Mouse (Mus musculus) retina, postnatal 7 days (tissue): ENCODE measurements around the gene Lasp1.
"Not testable (repeated sequence)": the region's sequence is repeated elsewhere in the genome, so short reads cannot be mapped to it uniquely, and the experiment has no call there.

Source experiments
- DNase-seq: peaks from one replicate; pipeline ENCODE4 v3.0.0-alpha.2; 2012; ENCODE audit warnings: low read depth, low spot score

The Lasp1 gene

DNA sequence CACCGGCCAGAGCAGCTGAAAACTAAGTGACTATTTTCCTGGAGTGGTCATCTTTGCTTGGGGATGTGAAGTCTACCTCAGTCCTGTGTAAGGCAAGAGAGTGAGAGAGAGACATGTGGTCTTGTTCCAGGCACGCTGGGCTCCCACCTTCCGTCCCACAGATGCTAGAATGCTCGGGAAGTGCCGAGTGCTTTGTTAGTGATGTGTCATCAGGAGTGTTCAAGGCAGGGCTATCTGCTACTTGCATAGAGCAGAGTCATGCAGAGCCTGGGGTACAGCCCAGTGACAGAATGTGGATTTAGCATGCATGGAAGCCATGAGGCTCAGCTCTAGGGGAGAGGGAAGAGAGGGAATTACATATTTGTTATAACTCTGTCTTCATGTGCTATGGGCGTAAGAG lies 28.9 kb downstream of the Lasp1 start:
- DNase-seq: no peak

DNA sequence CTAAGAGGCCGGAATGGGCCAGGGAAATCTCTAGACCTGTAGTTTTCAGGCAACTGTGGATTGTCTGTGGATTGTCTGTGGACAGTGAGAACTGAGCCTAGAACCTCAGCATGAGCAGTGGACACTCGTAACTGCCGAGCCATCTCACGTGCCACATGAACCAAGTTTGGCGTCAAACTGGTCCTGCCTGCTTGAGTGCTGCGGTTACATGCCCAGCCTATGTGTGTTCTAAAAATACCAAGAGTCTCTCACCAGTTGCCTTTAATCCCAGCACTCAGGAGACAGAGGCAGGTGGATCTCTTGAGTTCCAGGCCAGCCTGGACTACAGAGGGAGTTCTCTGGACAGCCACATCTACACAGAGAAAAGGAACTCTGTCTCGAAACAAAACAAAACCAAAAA lies 30.6 kb downstream of the Lasp1 start:
- no peak for DNase-seq

DNA sequence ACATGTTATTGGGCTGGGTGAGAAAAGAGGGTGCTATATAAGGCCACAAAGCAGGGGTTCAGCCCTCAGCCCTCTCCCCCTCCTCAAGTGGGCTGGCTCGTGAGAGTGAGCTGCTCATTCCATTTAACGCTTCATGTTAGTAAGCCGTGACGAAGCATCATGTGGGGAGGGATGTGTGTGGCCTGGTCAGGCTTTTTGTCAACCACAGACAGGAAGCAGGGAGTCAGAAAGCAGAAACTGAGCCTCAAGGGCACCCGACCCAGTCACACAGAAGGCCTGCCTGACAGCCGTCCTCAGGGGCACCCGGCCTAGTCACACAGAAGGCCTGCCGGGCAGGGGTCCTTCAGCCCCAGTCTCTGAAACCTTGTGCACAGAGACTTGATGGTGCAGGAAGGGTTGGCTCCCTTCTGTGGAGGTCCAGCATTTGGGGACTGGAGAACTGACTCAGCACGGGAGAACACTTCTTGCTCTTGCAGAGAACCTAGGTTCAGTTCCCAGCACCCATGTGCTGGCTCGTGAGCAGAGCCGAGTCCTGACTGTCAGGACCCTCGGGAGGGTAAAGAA lies 31.2 kb downstream of the Lasp1 start:
- DNase-seq: no peak

DNA sequence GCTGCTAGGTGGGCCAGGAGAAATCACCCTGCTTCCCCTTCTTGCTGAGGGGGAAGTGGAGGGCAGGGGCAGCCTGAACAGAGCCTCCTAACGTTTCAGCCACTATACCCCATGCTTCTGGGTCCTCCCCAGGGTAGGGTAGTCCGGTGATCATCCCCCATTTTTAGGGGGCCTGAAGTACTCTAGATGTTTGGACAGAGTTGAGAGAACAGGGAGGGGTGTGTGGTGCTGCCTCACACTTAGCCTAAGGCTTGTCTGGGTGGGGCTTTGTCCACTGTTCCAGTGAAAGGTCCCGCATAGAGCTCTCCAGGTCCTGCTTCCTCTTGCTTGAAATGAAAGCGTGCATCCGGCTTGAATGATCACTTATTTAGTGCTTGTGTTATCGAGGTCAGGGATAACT lies 31.7 kb downstream of the Lasp1 start:
- DNase-seq: no peak

DNA sequence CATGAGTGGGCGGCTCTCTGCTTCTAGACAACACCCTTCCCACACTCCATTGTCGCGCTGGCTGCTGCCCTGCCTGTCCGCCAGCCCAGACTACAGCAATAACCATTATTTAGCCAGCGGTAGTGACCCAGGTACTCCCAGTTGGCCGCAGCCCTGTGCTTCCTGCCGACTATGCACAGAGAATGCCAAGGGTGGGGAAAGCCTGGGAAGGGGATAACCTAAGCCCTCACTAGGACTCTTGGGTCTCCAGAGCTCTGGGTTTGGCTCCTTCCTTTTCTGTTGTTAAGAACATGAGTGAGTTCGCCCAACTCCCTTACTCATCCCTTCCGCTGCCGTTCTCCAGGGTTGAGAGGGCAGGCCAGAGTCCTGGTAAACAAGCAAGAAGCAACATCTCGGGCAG lies 33.2 kb downstream of the Lasp1 start:
- DNase-seq: no peak

DNA sequence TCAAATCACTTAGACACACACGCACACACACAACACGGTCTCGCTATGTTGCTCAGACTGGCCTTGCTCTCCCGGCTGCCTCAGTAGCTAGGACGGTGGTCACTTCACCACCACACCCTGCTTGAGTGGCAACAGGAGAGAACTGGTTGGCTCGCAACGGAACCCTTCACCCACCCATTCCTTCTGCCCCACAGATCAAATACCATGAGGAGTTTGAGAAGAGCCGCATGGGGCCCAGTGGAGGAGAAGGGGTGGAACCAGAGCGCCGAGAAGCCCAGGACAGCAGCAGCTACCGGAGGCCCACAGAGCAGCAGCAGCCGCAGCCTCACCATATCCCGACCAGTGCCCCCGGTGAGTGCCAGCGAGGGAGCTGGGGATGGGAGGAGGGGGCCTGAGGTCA lies 34.6 kb downstream of the Lasp1 start:
- DNase-seq: no peak

DNA sequence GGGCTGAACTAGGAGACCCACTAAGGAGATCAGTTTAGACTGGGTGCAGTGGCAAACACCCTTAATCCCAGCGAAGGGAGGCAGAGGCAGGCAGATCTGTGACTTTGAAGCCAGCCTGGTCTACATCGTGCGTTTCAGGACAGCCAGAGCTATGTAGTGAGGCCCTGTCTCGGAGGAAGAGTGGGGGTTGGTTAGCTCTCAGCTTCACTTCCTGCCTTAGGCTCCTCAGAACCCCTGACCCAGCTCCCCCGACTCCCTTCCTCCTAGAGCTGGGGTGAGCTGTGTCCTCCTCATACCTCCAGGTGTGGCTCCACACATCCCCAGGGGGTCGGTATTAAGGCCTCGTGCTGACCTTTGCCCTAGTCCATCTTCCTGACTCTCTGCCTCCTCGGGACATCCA lies 37.7 kb downstream of the Lasp1 start:
- DNase-seq: no peak

DNA sequence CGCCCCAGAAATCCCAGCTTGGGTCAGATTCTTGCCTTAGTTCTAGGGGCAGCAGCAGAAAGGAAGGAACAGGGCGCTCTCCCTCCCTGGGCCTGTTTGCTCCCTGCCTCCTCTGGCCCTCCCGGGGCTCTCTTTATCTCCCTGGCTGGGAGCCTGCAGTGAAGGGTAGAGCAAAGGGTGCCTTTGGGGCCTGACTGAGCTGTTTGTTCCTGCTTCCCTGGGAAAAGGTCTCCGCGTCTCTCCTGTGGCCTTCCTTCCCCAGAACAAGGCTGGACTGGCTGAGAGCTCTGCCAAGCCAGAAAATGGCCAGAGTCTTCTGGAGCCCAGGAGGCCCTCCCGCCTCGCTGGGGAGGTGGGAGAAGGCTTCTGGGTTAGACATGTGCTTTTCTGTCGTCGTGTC lies 38.3 kb downstream of the Lasp1 start:
- DNase-seq: not testable (repeated sequence)

DNA sequence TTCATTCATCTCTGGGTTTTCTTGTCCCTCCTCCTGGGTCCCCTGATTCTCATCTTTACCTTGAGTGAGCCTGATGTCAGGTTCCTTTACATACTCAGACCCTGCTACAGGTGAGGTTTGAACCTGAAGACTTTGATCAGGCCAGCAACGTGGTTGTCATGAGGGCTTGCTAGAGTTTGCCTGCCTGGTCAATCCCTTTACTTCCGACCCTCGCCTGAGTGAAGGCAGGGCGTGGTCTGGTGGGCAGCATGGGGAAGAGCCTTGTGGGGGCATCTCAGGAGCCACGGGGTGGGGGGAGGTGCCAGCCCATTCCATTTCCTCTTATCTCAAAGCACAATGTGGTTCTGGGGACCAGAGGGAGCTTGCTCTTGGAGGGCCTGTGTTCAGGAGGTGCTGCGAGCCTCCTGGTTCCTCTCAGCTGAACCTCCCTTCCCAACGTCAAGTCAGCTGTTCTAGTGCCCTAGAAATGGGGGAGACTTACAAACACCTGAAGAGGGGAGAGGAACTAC lies 38.9 kb downstream of the Lasp1 start:
- DNase-seq: no peak

DNA sequence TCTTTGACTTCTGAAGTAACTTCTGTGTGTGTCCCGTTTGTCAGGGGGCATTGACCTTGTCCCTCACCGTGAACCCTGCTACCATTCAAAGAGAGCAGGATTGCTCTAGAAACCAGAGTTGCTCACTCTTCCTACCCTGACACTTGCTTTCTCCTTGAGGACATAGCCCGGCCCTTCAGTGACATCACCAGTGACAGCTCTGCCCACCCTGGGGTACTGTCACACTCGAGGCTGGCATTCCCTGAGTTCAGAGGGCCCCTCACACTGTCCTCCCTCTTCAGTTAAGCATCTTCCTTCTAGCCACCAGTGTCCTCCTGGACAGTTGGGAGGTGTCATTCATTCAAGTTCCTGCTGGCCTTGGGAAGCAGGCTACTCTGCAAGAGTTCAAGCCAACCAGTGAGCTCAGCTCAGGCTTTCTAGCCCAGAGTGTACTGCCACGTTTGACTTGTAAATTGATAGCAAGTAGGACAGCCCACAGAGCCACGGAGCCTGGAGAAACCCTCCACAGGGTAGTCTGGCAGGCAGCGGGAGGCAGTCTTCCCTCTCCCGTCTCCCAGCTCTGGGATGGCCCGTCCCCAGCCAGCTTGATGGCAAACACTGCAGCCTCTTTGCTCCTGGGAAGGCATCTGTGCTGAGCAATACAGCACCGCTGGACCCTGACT lies 40.1 kb downstream of the Lasp1 start:
- no peak for DNase-seq

DNA sequence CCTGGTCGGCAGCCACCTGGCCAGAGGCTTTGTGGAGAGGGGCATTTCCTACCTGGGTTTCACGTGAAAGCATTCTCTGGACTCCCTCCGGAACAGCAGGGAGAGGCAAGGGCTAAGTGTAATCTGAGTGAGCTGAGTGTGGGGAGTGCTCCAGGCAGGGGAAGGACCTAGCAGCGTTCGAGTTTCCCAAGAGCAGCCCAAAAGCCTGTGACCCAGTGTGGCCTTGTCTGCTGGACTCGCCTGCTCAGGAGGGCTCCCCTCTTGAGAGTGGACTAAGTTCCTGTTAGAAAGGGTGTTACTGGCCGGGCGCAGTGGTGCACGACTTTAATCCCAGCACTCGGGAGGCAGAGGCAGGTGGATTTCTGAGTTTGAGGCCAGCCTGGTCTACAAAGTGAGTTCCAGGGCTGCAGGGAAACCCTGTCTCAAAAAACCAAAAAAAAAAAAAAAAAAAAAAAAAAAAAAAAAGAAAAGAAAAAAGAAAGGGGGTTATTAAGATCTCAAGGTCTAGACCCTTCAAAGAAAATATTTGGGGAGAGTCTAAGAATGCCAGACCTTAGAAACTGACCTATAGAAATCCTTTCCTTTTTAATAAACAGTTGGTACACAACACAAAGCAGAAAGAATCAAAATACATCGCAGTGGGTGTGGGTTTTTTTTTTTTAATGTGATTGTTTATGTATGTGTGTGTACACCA lies 40.8 kb downstream of the Lasp1 start:
- no peak for DNase-seq

DNA sequence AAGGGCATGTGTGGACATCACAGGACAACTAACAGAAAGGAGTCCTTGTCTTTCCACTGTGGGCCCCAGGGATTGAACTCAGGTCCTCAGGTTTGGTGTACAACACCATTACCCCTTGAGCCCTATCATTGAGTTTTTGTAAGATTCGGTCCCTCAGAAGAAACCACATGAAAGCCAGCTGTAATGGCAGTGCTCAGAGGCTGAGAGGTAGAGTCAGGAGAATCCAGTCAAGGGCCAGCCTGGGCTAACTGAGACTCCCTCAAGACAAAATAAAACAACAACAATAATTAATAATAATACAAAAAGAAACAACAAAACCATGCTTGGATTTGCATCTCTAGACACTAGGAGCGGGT lies 41.3 kb downstream of the Lasp1 start:
- DNase-seq: no peak

DNA sequence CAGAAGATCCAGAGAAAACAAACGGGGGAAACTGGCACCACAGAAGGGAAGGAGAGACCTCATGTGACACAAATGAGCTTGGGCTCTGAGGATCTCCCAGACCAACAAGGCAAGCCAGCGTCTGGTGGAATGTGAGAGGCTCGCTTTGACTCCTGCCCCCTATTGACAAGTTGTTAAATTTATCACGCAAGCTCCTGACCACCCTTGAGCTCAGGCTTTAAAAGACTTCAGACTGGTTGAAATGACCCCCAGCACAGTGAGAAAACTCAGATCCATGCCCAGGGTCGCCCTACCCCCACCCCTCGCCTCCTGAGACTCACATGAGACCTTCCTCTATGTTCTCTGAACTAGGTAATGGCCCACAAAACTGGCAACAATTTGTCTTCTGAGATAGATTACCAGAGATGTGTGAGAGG lies 41.7 kb downstream of the Lasp1 start, which contains the start of gene B230217C12Rik:
B230217C12Rik (plus strand) TSS at position 242 of the 416 bp plus-strand sequence.
- no peak for DNase-seq

DNA sequence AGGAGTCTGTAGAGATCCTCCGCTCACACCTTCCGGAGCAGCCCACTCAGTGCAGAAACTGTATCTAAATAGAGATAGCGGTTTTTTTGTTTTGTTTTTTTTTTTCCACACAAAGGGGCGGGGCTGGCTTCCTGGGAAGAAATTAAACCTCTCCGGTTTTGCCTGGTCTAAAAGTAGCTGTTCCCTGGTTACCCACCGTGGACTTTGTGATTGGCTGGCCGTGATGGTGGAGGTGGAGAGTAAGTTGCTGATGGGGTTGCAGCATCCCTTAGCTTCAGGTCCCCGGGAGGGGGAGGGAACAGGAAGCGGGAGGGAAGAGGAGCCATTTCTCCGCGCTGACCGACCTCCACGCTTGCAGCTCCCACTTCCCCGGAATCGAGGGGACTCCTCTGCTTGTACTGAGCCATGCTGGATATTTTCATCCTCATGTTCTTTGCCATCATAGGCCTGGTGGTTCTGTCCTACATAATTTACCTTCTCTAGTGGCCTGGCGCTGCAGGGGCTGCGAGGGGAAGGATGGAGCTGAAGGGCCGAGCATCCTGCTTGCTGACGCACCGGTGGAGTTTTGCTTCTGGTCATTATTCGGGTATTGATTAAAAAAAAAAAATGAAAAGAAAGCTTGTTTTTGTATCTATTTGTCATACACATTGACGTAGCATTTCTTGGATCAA lies 42.3 kb downstream of the Lasp1 start:
- DNase-seq: no peak

DNA sequence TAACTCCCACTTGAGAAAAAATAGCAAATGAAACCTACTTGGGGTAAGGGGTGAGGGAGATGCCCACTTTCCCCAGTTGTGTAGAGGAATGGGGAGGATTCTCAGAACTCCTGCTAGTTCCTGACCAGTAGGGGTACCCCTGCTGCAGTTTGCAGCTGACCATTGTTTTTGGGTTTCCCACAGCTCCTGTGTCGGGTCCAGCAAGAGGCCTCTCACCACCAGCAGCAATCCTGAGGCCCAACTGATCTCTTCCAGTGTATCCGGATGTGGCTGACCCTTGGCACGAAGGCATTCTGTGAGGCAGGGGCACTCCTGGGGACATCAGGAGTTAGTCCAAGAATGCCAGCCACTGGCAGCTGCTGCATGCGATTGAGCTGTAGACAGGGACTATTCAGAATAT lies 43.2 kb downstream of the Lasp1 start:
- DNase-seq: no peak

DNA sequence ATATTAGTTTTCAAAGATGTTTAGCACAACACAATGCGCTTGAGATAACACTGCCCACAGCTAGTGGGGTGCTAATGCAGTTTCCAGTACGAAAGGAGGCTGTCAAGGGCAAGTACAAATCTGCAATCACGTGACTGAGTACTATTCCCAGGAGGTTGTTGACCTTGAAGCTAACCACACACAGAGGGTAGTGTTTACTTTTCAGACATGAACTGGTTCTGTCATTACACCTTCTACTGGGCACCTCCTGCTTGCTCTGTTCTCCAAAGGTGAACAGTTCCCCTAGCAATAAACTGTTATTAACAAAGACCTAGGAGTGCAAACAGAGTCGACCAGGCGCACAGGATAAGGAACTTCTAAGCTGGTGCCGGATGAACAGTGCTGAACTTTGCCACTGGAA lies 51.6 kb downstream of the Lasp1 start:
- DNase-seq: no peak

DNA sequence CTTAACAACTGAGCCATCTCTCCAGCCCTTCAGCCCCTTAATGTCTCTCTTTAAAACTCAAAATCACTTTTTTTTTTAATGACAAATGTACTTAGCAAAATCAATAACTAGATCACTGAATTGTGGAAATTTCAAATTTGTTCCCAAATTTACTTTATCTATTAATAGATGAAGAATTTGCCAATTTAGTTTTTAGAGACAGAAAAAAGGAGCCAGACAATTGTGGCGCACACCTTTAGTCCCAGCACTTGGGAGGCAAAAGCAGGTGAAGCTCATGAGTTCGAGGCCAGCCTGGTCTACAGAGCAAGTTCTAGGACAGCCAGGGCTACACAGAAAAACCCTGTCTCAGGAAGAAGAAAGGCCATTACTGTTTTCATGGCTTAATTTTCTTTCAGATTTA lies 52.8 kb downstream of the Lasp1 start:
- no peak for DNase-seq

DNA sequence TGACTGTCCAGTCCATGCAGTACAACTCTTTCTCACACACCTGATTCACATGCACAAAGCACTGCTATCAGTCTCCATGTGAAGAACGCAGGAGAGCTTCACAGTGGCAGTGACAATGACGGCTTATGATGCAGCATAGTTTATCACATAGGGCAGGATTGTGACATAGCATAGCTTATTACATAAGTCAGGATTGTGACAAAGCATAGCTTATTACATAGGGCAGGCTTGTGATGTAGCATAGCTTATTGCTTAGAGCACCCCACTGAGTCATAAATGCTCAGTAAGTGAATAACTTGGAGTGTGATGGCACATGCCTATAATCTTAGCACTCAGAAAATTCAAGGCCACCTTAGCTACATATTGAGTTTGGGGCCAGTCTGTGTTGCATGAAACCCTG lies 56.7 kb downstream of the Lasp1 start:
- no peak for DNase-seq

DNA sequence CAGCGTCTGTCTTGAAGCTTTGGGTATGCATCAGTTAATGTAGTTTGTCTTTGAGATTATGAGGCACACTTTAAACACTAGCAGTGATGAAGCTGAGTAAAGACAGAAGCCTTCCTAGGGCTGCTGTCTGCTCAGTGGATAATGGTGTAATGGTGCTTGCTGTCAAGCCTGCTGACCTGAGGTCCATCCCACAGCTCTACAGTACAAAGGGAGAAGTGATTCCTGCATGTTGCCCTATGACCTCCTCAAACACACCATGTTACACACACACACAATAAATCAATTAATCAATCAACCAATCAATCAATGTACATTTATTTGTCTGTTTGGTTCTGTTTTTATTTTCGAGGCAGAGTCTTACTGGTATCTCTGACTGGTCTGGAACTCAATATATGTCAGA lies 63.3 kb downstream of the Lasp1 start:
- no peak for DNase-seq

DNA sequence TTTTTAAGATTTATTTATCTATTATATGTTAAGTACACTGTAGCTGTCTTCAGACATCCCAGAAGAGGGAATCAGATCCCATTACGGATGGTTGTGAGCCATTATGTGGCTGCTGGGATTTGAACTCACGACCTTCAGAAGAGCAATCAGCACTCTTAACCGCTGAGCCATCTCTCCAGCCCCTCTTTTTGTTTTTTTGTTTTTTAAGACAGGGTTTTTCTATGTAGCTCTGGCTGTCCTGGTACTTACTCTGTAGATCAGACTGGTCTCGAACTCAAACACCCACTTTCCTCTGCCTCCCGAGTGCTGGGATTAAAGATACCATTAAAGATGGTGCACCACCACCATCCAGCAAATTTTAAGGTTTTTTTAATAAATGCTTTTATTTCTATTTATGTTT lies 66.6 kb downstream of the Lasp1 start:
- no peak for DNase-seq

DNA sequence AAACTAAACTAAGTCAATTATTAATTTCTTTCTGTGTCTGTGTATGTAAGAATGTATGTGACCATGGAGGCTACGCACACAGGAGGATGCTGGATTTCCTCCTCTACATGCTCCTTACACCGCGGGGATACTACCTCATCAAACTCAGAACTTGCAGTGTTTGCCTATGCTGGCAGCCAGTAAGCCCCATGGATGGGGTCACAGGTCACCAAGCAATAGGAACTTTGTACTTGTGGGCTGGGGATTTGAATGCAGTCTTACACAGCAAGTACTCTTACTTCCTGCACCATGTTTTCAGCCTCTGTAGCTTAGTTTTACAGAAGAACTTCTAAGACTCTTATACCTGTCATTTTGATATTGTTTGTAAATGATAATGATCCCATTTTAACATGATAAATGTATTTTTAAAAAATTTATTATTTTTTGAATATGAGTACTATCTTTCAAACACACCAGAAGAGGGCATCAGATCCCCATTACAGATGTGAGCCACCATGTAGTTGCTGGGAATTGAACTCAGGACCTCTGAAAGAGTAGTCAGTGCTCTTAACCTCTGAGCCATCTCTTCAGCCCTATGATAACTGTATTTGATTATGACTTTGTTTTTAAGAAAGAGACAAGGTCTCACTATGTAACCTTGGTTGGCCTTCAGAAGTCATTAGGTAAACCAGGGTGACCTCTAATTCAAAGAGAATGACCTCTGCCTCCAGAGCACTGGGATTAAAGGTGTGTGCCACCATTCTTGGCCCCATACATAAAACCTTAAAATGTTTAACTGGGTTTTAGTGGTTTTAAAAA lies 67.5 kb downstream of the Lasp1 start:
- DNase-seq: no peak

DNA sequence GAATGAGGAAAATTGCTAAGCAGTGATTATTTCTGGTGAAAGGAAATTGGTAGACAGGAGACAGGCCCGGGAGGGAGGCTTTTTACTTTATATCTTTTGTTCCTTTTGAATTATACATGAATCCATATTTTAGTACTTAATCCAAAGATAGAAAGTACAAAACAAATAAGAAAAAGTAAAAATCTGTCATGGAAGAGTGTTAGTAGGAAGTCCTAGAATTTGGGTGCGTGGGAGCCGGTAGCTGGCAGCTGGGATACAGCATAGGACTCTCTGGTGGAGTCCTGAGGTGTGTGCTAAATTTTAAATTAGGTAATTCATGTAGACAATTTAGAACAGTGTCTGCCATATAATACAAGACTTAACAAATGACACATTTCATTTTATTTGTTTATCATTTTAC lies 68.8 kb downstream of the Lasp1 start:
- DNase-seq: no peak
